Mouse (Mus musculus) heart, postnatal 0 days (tissue): ENCODE measurements around the gene Fam129a. TPM values are rescaled to one million over a fixed set of nuclear protein-coding genes. Genes with fewer than 3 reads are reported as not detected.
"Not testable (repeated sequence)": the region's sequence is repeated elsewhere in the genome, so short reads cannot be mapped to it uniquely, and the experiment has no call there.

Experiments used
- ATAC-seq: fragments of 200-750 bp; cut with Nextera tagmentation; 2 replicates; pipeline ENCODE4 v1.8.0; 2017; ENCODE audit warnings: low read depth, moderate number of reproducible peaks, moderate library complexity; ENCODE audit not compliant: insufficient read depth
- DNase-seq: peaks from one replicate; pipeline ENCODE4 v3.0.0-alpha.2; 2016; ENCODE audit warnings: low spot score
- H3K27ac ChIP-seq: fragments of 300-500 bp; sonication (generic); 2 replicates; pipeline ENCODE4 v1.5.1; 2014; ENCODE audit warnings: low read depth, mild to moderate bottlenecking
- H3K27me3 ChIP-seq: fragments of 300-500 bp; sonication (generic); 2 replicates; pipeline ENCODE4 v1.6.1; 2014; ENCODE audit warnings: low read length, mixed read lengths; ENCODE audit not compliant: control insufficient read depth, insufficient read depth
- H3K36me3 ChIP-seq: fragments of 300-500 bp; sonication (generic); replicated peaks from 2 replicates; pipeline ENCODE4 v1.6.1; 2014; ENCODE audit warnings: low read length, mixed read lengths; ENCODE audit not compliant: control insufficient read depth, insufficient read depth
- H3K4me1 ChIP-seq: fragments of 300-500 bp; sonication (generic); 2 replicates; pipeline ENCODE4 v1.6.1; 2014; ENCODE audit warnings: antibody characterized with exemption; ENCODE audit not compliant: control insufficient read depth, insufficient read depth
- H3K4me2 ChIP-seq: fragments of 300-500 bp; sonication (generic); 2 replicates; pipeline ENCODE4 v1.6.1; 2014; ENCODE audit warnings: low read depth, mild to moderate bottlenecking, low read length, moderate library complexity
- H3K4me3 ChIP-seq: fragments of 300-500 bp; sonication (generic); 2 replicates; pipeline ENCODE4 v1.5.1; 2014; ENCODE audit warnings: low read depth, low read length
- H3K9ac ChIP-seq: fragments of 300-500 bp; sonication (generic); replicated peaks from 2 replicates; pipeline ENCODE4 v1.6.1; 2014; ENCODE audit warnings: low read depth, low read length, mixed read lengths
- H3K9me3 ChIP-seq: fragments of 300-500 bp; sonication (generic); replicated peaks from 2 replicates; pipeline ENCODE4 v1.6.1; 2016; ENCODE audit warnings: low read length; ENCODE audit not compliant: control insufficient read depth
- CTCF ChIP-seq: IDR thresholded peaks from 2 replicates; pipeline ENCODE4 v1.5.1; 2016; ENCODE audit warnings: antibody characterized with exemption, control low read depth, low read depth
- EP300 ChIP-seq: IDR thresholded peaks from 2 replicates; pipeline ENCODE4 v1.6.1; 2016; ENCODE audit warnings: antibody characterized with exemption, low read depth
- WGBS: fragments of 180-500 bp; shearing (Covaris S2); extraction: QIAGEN DNeasy Blood & Tissue Kit; methylation state at CpG from one replicate; pipeline ENCODE4 v1.1.7; 2014; 5-methylcytosine and 5-hydroxymethylcytosine counted together
- polyA plus RNA-seq: library from polyadenylated mRNA; unstranded; fragments of >200 nt; fragmentation: Nextera tagmentation; extraction: Ambion mirVana; gene quantifications from 2 replicates; pipeline ENCODE4 v1.2.1, GENCODE M21; 2015
- total RNA-seq: library from RNA; depleted of rRNA; stranded (reverse); fragments of >200 nt; gene quantifications from 2 replicates; pipeline ENCODE4 v1.2.3, GENCODE M21; 2014; ENCODE audit warnings: low replicate concordance

The Fam129a gene
- total and polyA plus RNA-seq, 2 experiments from 2014 or later = 14.1 to 64.3 TPM

DNA sequence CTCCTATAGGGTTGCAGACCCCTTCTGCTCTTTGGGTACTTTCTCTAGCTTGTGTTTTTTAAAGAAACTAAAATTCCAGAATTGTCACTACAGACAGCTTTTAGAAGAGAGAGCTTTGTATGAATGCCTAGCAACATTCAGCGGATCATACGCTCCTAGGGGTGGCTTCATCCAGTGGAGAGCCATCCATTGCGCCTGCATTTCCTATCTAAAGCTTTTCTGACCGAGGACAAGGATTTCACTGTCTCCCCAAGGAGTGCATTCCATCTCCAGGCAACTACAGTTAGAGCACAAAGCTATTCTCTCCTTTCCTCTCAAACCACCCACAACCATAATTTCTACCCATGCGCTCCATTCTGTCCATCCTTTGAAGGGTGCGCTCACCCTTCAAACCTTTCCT lies 155.4 kb downstream of the Fam129a start:
- Histone ChIP-seq H3K27ac (no peak overlapping the region), H3K4me3 (no peak overlapping the region), H3K4me2 (no peak overlapping the region), H3K36me3 (no peaks in the 10 kb centered on the region), H3K9ac (no peak overlapping the region), H3K4me1 (no peaks in the 10 kb centered on the region), H3K9me3 (no peaks in the 10 kb centered on the region), H3K27me3 (no peaks in the 10 kb centered on the region)
- no peak for TF ChIP-seq EP300
- no peak for TF ChIP-seq CTCF
- 83% methylated on average over 6 of the region's 6 CpGs for WGBS
- ATAC-seq (no peak), DNase-seq (no peak)

DNA sequence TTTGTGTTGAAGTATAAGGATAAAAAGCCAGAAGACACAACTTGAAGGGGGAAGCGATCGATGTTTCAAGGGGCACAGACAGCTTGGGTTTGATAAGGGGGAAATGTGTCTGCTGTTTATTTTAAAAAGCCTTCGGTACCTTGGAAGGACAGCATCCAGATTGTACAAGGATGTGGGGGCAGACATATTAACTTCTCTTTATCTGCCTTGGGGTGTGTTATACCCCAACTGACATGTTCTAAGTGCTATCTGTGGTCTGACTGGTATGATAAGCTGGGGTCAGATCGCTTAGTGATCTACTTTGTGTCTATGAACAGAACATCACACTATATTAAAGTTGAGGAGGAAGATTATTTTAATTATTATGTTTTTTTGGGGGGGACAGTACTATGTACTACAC lies 157.2 kb downstream of the Fam129a start:
- H3K27me3 ChIP-seq = no peaks in the 10 kb centered on the region
- H3K4me1 ChIP-seq = no peaks in the 10 kb centered on the region
- no peak overlapping the region for H3K9ac ChIP-seq
- DNase-seq = no peak
- 48% methylated on average over 4 of the region's 4 CpGs for WGBS
- H3K36me3 ChIP-seq = no peaks in the 10 kb centered on the region
- H3K27ac ChIP-seq = no peak overlapping the region
- no peak for ATAC-seq
- H3K4me3 ChIP-seq = no peak overlapping the region
- no peaks in the 10 kb centered on the region for H3K9me3 ChIP-seq
- no peak overlapping the region for H3K4me2 ChIP-seq
- no peak for TF ChIP-seq EP300
- no peak for TF ChIP-seq CTCF

DNA sequence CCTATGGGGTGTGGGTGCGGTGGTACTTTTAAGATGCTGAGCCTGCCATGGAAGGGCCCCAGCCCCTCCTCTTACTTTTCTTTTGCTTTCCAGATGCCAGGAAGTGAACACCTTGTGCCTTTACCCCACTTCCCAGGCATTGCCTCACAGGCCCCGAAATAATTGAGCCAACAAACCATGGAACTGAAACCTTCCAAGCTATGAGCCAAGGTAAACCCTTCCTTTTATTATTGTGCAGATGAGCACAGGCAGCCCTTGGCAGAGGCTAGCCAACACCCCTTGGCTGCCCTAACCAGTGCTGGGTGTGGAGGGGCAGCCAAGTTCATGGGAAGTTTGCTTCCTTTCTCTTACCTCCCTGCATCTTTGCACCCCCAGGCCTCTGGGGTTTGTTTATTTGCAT lies 166.2 kb downstream of the Fam129a start:
- ATAC-seq (no peak), DNase-seq (no peak)
- TF ChIP-seq CTCF (no peak), EP300 (no peak)
- Histone ChIP-seq H3K4me3 (no peak overlapping the region), H3K27me3 (no peaks in the 10 kb centered on the region), H3K27ac (no peak overlapping the region), H3K9ac (no peak overlapping the region), H3K36me3 (no peaks in the 10 kb centered on the region), H3K4me2 (no peak overlapping the region), H3K4me1 (no peaks in the 10 kb centered on the region), H3K9me3 (no peaks in the 10 kb centered on the region)
- 79% methylated on average over 2 of the region's 2 CpGs for WGBS

DNA sequence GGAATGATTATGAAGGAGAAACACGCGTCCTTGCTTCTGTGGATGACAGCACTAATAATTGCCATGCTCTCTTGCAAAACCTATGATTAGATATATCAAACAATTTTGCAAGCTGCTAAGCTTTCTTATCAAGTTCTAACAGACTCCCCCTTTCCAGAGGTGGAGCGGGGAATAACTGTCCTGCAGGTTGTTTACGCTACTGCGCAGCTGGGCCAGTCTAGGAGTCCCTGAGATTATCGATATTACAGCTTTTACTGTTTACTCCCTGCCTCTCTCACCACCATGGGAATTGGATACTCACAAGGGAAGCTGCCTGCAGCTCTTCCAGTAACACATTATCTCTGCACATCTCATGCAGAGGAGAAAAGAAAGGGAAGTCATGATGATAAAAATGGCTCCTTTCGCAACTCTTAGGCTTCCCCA lies 170.2 kb downstream of the Fam129a start:
- Histone ChIP-seq H3K4me2 (no peak overlapping the region), H3K4me1 (no peaks in the 10 kb centered on the region), H3K9me3 (no peaks in the 10 kb centered on the region), H3K36me3 (no peaks in the 10 kb centered on the region), H3K9ac (no peak overlapping the region), H3K27ac (no peak overlapping the region), H3K27me3 (no peaks in the 10 kb centered on the region), H3K4me3 (no peak overlapping the region)
- DNase-seq (no peak), ATAC-seq (no peak)
- 71% methylated on average over 7 of the region's 7 CpGs for WGBS
- TF ChIP-seq EP300 (no peak), CTCF (no peak)

DNA sequence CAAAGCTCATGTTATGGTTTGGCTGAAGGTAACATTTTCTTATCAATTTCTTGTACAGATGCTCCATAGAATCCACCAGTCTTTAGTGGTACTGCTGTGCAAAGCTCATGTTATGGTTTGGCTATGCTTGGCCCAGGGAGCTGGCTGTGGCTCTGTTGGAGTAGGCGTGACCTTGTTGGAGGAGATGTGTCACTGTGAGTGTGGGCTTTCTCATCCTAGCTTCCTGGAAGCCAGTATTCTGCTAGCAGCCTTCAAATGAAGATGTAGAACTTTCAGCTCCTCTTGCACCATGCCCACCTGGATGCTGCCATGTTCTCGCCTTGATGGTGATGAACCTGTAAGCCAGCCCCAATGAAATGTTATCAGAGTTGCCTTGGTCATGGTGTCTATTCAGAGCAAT lies 178.9 kb downstream of the Fam129a start:
- H3K36me3 ChIP-seq, H3K9ac ChIP-seq, H3K9me3 ChIP-seq, H3K4me3 ChIP-seq, H3K27me3 ChIP-seq, H3K4me1 ChIP-seq, DNase-seq, H3K27ac ChIP-seq, ATAC-seq, H3K4me2 ChIP-seq: not testable (repeated sequence)
- WGBS = 91% methylated on average over 2 of the region's 2 CpGs

DNA sequence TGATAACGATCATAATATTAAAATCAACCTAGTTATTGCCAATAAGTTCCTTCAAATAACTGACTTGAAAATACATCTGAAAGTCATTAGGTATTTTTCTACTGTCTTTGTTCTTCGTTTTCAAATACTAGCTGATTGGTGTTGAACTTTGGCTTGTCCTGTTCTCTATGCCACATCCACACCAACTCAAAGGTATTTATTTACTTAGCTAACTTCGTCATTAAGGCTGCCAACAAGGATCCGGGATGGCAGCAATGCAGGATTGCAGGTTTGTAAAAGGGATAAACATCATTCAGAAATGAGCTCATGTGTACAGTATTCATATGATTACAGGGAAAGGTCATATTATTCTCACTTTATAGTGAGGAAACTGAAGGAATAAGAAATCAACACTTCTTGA lies 182.0 kb downstream of the Fam129a start:
- ATAC-seq (no peak), DNase-seq (no peak)
- peaks cover 12% of the 10 kb centered on the region; the same call in 1 of the 2 replicates for H3K4me1 ChIP-seq
- no peak overlapping the region for H3K27ac ChIP-seq
- H3K36me3 ChIP-seq = no peaks in the 10 kb centered on the region
- no peaks in the 10 kb centered on the region for H3K27me3 ChIP-seq
- H3K9ac ChIP-seq = no peak overlapping the region
- no peaks in the 10 kb centered on the region for H3K9me3 ChIP-seq
- no peak overlapping the region for H3K4me2 ChIP-seq
- 74% methylated on average over 4 of the region's 4 CpGs for WGBS
- TF ChIP-seq EP300 (no peak), CTCF (no peak)
- H3K4me3 ChIP-seq = no peak overlapping the region
